Mouse (Mus musculus) gastrocnemius, adult 2 months (tissue): ENCODE data around the gene Unc5cl. TPM values are rescaled to one million over a fixed set of nuclear protein-coding genes. Genes with fewer than 3 reads are reported as not detected.
A peak's percentile ranks its signal among the peaks of the same experiment; 100 is the strongest.

Experiments
- DNase-seq: peaks from one replicate; pipeline ENCODE4 v3.0.0; 2022
- H3K27ac ChIP-seq: fragments of 200-600 bp; 2 replicates; pipeline ENCODE4 v1.8.1; 2022; ENCODE audit warnings: mild to moderate bottlenecking
- H3K4me3 ChIP-seq: fragments of 200-600 bp; 2 replicates; pipeline ENCODE4 v1.8.1; 2022; ENCODE audit warnings: mild to moderate bottlenecking, moderate library complexity
- CTCF ChIP-seq: fragments of 200-600 bp; IDR thresholded peaks from 2 replicates; pipeline ENCODE4 v1.8.1; 2022; ENCODE audit warnings: antibody characterized with exemption, mild to moderate bottlenecking, moderate library complexity
- intact Hi-C: fragments of 180-260 bp; cut with DNase I; formaldehyde crosslinking; loops from one replicate; pipeline ENCODE4 v1.15.1; 2025
- total RNA-seq, 2 experiments: library from RNA; stranded (reverse); gene quantifications; 2 replicates each; pipeline ENCODE4 v1.2.3; 2021

The Unc5cl gene
- total RNA-seq, 2 experiments from 2014 or later: not detected

DNA sequence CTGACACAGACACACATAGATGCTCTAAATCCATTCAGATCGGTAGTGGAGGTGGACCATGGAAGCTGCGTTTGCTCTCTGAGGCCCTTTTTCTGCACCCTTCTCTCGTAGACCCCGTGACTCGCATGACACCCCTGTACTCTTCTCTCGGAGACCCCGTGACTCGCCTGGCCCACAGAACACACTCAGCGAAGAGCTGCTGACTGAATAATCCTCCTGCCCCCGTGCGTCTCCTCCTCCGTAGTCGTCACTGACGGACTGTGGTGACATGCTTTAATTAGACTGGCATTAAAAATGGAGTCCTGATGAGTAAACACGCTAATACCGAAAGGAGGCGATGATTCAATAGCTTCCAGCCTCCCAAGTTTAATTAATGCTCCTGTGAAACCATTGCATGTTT is 84.6 kb downstream of the Unc5cl start:
- intact Hi-C loops: loop anchor here (5.0 kb wide), 1 partner anchor 63 kb away; no protein-coding TSS in a partner anchor
- no peak overlapping the region for H3K27ac ChIP-seq
- no peak overlapping the region for H3K4me3 ChIP-seq
- no peak for TF ChIP-seq CTCF
- DNase-seq: no peak

DNA sequence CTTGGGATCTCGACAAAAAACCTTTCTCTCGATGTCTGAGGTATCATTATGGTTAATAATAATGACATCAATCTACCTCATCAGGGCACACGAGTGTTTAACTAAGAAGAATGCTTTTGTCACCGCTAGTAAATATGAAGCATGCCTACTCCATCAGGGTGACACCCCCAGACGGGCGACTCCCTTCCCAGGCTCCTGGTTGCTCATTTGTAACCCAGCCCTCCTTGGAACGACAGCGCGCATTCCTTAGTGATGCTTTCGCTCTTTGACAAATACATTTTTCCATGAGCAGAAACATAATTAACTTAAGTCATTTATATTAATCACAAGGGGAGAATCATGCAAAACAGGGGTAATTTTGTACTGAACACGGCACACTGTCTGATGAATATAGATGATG is 88.0 kb downstream of the Unc5cl start:
- intact Hi-C loops: no loop called here
- no peak for TF ChIP-seq CTCF
- no peak overlapping the region for H3K27ac ChIP-seq
- DNase-seq: no peak
- peak overlapping the region; percentile 19; the same call in 1 of the 2 replicates for H3K4me3 ChIP-seq

DNA sequence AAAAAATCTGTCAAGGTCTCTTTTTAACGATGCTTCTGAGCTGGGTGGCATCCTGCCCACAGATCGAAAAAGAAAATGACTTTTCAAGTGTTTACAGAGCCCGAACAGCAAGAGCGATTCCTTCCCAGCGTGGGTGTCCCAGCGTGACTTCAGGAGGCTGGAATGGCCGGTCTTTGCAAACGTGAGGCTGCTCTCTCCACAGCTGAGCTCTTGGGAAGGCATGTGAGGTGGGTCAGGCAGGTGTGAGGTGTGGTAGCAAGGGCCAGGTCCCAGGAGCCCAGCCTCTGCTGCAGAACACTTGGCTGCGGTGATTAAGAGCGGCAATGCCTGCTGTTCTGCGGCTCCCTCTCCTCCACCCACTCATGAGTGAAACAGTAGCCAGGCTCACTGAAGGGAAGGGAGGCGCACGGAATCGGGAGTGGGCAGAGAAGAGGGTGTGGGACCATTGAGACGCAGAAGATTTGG is 88.6 kb downstream of the Unc5cl start:
- no peak for TF ChIP-seq CTCF
- DNase-seq: no peak
- peak overlapping the region; percentile 58 for H3K4me3 ChIP-seq
- no peak overlapping the region for H3K27ac ChIP-seq
- intact Hi-C loops: no loop called here

DNA sequence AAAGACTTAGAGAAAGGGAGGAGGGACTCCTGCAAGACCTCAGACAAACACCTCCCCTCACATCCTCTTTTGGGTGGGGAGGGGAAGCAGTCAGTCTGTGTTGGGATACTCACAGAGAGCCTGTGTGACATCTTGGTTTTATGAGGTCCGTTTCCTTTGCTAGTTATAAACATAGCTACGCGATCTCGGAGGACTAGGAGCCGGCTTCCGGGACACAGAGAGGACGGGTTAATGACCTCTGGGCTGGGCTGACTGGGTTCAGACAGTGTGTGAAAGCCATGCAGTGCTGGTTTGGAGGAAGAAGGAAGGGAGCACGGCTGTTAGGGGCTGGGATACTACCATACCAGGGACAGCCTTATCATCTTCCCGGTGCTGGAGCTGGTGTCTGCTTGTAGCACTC is 90.0 kb downstream of the Unc5cl start:
- H3K4me3 ChIP-seq: no peak overlapping the region
- no peak overlapping the region for H3K27ac ChIP-seq
- intact Hi-C loops: no loop called here
- TF ChIP-seq CTCF: no peak
- DNase-seq: no peak

DNA sequence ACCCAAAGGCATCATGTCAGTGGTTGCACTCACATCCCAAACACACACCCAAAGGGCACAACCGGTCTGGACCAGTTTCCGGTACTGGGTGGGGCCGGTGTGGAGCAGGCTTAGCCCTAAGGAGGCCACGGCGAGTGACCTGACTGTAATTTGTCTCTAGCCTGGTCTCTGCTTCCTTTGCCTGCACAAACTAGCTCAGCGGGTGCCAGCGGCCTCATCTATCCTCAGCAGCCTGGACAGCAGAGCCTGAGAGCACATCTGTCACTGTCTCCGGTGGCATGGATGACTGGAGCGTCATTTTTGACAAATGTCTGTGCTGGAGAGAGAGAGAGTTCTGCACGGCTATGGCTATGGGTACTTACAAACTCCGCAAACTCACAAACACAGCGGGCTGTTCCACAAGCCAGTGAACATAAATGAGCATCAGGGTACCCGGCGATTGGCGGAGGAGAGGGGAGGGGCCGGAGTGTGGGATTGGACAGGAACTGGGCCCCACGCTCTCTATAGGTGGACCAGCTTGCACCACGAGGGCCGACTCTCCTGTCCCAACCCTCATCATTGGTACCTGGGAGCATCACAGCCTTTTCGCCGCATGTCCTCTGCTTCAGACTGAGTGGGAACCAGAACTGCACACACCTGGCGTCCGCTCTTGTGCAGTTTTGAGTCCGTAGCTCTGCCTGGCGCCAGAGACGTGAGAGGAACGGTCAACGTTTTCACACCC is 90.7 kb downstream of the Unc5cl start:
- TF ChIP-seq CTCF: no peak
- DNase-seq: no peak
- H3K4me3 ChIP-seq: no peak overlapping the region
- H3K27ac ChIP-seq: no peak overlapping the region
- intact Hi-C loops: no loop called here

DNA sequence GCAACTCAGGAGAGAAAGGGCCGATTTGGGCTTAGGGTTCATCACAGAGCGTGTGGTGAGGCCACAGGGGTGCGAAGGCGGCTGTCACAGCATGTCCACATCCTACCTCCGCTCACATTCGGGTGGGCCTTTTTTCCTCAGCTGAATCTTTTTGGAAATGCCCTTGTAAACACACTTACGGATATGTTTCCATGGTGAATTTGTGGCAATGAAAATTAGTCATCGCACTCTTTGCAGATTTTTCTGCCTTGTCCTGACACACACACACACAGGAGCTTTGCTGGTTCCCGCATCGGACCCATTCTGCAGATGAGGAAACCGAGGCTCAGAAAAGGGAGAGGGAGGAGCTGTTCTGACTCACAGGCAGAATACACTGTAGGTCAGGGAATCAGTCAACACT is 91.3 kb downstream of the Unc5cl start:
- no peak for DNase-seq
- H3K27ac ChIP-seq: no peak overlapping the region
- intact Hi-C loops: no loop called here
- no peak for TF ChIP-seq CTCF
- no peak overlapping the region for H3K4me3 ChIP-seq

DNA sequence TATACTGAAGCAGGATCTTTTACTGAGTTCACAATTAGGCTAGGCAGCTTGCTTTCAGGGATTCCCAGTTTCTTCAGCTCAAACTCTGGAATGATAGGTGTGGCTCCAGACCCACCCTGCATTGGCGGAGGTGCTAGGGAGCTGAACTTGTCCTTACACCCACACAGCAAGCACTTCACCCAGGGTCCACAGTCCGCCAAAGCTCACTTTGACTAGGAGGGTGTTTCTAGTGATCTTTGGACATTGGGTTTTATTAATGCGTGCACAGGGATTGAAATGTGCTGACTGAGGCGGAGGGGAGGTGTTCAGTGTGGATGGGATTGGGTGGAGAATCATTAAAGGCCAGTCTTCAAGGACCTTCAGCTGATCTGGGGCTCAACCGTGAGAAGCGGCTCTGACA is 93.0 kb downstream of the Unc5cl start:
- Histone ChIP-seq H3K4me3 (no peak overlapping the region), H3K27ac (no peak overlapping the region)
- intact Hi-C loops: no loop called here
- no peak for DNase-seq
- no peak for TF ChIP-seq CTCF

DNA sequence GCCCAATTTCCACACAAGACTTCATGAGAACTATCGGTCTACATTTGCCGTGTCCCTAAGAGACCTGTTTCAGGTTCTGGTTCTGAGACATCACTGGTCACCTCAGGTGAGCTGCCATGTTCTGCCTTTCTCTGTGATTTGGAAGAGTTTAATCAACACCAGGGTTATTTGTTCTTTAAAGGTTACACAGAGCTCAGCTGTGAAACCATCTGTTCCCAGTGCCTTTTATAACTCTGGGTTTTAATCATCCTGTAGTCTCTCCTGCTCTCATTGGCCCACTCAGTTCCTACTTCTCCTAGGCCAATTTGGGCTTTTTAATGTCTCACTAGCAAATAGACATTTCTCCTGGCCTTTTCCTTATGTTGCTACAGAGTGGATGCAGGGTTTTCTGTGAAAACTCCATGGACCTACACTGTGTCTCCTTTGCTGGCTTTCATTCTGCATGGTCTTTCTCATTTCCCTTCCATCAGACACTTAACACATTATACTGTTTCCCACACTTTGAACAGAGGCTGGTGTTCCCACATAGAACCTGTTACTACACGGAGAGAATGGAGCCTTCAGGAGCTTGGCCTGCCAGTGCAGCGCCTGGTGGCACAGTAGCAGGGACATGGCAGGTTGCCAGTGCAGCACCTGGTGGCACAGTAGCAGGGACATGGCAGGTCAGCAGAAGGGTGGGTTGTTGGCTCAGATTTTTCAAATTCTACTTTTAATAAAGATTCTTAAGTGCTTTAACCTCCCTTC is 97.3 kb downstream of the Unc5cl start:
- TF ChIP-seq CTCF: no peak
- intact Hi-C loops: no loop called here
- no peak overlapping the region for H3K27ac ChIP-seq
- H3K4me3 ChIP-seq: no peak overlapping the region
- DNase-seq: no peak

DNA sequence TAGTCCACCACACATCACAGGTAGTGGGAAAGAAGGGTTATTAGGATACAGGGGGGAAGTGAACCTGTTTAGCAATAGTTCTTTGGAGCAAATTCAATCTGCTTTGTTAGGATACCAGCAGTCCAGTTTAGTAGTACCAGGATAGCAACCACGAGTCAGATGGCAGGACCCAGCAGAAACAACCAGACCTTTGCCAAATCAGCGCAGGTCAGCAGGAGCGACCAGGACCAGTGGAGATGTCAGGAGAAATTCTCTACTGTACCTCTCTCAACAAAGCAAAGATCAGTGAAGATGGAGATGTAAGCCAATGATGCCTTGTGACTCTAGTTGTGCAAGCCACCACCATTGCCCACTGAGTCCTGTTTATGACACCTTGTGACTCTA is 97.8 kb downstream of the Unc5cl start:
- intact Hi-C loops: no loop called here
- no peak overlapping the region for H3K4me3 ChIP-seq
- TF ChIP-seq CTCF: no peak
- H3K27ac ChIP-seq: no peak overlapping the region
- no peak for DNase-seq

DNA sequence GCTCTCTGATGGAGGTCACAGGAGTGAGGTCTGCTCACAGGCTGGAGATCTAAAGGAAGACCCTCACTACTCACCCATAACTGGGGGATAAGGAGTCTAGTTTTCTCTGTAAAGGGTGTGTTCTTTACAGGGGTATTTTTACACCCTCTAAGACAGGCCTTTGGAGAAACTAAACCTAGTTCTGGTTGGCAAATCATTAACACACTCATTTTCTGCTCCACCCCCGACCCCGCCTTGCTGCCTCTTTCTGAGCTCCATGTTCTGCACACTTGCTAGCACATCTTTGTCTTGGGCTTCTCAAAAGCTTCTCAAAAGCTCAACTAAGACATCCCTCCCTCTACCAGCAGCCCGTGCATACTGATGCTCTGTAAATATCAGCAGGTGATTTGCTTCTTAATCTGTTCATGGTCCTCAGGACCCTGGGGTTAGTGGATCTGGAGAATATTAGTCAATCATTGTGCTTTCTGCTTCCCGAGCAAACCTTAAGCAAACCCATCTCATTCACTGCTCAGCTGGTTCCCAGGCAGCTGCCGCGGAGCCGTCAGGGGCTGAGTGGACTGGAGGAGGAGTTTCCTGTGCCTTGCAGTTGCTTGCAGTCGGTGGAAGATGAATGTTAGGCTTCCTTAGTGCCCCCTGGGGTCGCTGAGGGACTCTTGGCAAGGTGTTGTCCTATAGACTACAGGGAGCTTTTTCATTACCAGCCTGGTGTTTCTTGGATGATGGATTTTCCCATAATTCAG is 101.7 kb downstream of the Unc5cl start:
- Histone ChIP-seq H3K27ac (no peak overlapping the region), H3K4me3 (no peak overlapping the region)
- no peak for TF ChIP-seq CTCF
- no peak for DNase-seq
- intact Hi-C loops: no loop called here

DNA sequence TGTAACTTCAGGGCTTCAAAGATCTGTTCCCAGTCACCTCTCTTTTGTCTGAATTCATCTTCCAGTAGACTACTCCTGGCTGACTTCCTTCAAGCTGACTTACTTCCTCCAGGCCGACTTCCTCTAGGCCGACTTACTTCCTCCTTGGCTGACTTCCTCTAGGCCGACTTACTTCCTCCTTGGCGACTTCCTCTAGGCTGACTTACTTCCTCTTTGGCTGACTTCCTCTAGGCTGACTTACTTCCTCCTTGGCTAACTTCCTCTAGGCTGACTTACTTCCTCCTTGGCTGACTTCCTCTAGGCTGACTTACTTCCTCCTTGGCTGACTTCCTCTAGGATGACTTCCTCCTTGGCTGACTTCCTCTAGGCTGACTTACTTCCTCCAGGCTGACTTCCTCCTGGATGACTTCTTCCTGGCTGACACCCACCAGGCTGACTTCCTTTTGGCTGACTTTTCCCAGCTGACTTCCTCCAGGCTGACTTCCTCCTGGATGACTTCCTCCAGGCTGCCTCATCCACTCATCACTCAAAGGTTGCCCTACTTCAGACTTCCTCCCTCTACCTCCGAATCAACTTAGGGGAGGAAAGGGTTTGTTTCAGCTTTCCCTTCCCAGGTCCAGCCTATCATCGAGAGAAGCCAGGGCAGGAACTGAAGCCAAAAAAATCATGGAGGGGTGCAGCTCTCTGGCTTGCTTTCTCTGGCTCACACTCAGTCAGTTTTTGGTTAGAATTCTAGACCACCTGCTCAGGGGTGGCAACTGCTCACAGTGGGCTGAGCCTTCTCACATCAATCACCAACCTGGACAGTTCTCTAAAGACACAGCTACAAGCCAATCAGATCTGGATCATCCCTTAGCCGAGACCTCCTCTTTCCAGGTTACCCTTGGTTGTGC is 103.4 kb downstream of the Unc5cl start:
- no peak for TF ChIP-seq CTCF
- no peak overlapping the region for H3K4me3 ChIP-seq
- no peak for DNase-seq
- intact Hi-C loops: no loop called here
- H3K27ac ChIP-seq: no peak overlapping the region

DNA sequence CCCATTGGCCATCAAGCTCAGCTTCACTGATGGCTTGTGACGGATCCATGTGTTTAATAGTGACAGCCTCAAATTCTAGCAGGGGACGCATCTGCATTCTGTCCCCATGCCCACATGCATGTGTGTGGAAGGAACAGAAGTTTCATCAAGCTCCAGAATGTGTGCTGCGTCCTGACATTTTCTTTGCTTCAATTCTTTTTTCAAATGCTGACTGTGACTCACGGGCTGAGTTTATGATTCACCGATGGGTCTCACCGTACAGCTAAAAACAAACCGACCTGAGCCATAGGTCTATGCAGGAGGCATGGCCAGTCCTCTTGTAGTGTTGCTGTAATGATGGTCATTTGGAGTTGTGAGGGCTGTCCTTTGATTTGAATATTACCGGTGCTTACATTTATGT is 110.2 kb downstream of the Unc5cl start:
- H3K4me3 ChIP-seq: no peak overlapping the region
- intact Hi-C loops: no loop called here
- H3K27ac ChIP-seq: no peak overlapping the region
- TF ChIP-seq CTCF: no peak
- no peak for DNase-seq
